Mouse (Mus musculus): ENCODE results near the gene Uaca.

DNA sequence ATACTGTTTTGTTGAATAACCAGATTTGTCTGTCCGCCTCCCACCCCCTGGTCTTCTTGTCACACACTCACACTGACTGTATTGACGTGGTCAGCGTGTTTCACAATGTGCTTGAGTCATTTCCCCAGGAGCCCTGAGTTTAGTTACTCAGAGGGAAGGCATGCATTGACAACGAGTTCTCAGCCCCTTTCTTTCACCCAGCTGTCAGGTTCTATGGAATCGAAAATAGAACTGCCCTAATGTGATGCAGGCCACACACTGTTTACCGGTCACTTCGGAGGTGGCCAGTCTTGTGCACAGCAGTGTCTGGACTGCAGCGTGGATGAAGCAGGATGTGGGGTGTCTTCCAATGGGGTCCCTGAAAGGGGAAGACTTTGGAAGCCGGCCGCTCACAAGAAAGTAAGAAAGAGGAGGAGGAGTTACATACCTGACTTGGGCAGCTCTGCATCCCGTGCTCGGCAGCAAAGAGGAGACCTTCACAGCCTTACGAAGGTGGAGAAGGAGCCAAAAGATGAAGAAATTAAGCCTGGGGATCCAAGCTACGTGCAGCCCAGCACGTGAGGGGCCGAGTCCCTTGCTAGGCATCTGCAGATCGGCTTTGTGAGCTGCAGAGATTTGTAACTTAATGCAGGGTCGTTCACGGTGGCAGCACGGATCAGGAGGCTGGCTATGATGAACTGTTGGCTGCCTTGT, 43.3 kb downstream of the Uaca start:
- no peak for TF ChIP-seq CTCF (conservative IDR thresholded peaks at IDR 0.05; ENCODE audit: low read length)
- TF ChIP-seq NANOG (IDR thresholded peaks at IDR 0.05; ENCODE audit: borderline replicate concordance, low read length): no peak
- TF ChIP-seq POU5F1 (IDR thresholded peaks at IDR 0.05; ENCODE audit: borderline replicate concordance, low read length): no peak
